Mouse (Mus musculus) forebrain, embryonic 16.5 days (tissue): ENCODE measurements around the gene Atf6. TPM values are rescaled to one million over a fixed set of nuclear protein-coding genes. Genes with fewer than 3 reads are reported as not detected.

Experiments used
- ATAC-seq: fragments of 200-750 bp; cut with Nextera tagmentation; 2 replicates; pipeline ENCODE4 v1.8.0; 2017; ENCODE audit warnings: mild to moderate bottlenecking, moderate library complexity
- H3K27ac ChIP-seq: fragments of 300-500 bp; sonication (generic); 2 replicates; pipeline ENCODE4 v1.5.1; 2014; ENCODE audit warnings: low read length, control low read depth
- H3K27me3 ChIP-seq: fragments of 300-500 bp; sonication (generic); replicated peaks from 2 replicates; pipeline ENCODE4 v1.6.1; 2014; ENCODE audit warnings: low read length; ENCODE audit not compliant: control insufficient read depth, insufficient read depth
- H3K36me3 ChIP-seq: fragments of 300-500 bp; sonication (generic); 2 replicates; pipeline ENCODE4 v1.6.1; 2014; ENCODE audit not compliant: control insufficient read depth, insufficient read depth
- H3K4me1 ChIP-seq: fragments of 300-500 bp; sonication (generic); replicated peaks from 2 replicates; pipeline ENCODE4 v1.6.1; 2014; ENCODE audit warnings: low read length; ENCODE audit not compliant: control insufficient read depth, insufficient read depth
- H3K4me2 ChIP-seq: fragments of 300-500 bp; sonication (generic); 2 replicates; pipeline ENCODE4 v1.6.1; 2014; ENCODE audit warnings: mild to moderate bottlenecking, low read length, control low read depth
- H3K4me3 ChIP-seq: fragments of 300-500 bp; sonication (generic); replicated peaks from 2 replicates; pipeline ENCODE4 v1.5.1; 2014; ENCODE audit warnings: mild to moderate bottlenecking, low read length, control low read depth
- H3K9ac ChIP-seq: fragments of 300-500 bp; sonication (generic); replicated peaks from 2 replicates; pipeline ENCODE4 v1.6.1; 2014; ENCODE audit warnings: low read depth, low read length, control low read depth
- H3K9me3 ChIP-seq: fragments of 300-500 bp; sonication (generic); 2 replicates; pipeline ENCODE4 v1.6.1; 2016; ENCODE audit warnings: low read length; ENCODE audit not compliant: control insufficient read depth
- WGBS: fragments of 180-500 bp; shearing (Covaris S2); extraction: QIAGEN DNeasy Blood & Tissue Kit; methylation state at CpG from one replicate; pipeline ENCODE4 v1.1.7; 2014; 5-methylcytosine and 5-hydroxymethylcytosine counted together
- polyA plus RNA-seq: library from polyadenylated mRNA; unstranded; fragments of >200 nt; fragmentation: Nextera tagmentation; extraction: Ambion mirVana; gene quantifications from 2 replicates; pipeline ENCODE4 v1.2.1, GENCODE M21; 2015

The Atf6 gene
- polyA plus RNA-seq, 1 experiment from 2014 or later = 7.7 TPM

DNA sequence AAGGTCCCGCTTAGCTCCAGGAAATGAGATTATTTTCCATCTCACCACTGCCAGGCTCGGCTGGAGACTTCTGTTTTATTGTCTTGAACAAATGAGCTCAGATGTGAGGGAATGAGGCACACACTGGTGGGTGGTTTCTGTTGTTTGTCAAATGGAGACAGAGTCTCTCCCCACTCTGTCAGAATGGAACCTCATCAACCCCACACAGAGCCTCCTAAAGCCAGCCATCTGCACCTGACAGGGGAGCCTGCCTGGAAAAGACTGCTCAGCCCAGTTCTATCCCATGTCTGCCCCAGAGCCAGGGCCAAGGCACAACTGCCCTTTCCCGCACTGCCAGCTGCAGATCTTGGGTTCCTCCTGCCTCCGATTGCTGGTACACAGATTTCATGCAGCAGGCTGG, 188.7 kb downstream of the Atf6 start:
- 67% methylated on average over 4 of the region's 4 CpGs for WGBS

DNA sequence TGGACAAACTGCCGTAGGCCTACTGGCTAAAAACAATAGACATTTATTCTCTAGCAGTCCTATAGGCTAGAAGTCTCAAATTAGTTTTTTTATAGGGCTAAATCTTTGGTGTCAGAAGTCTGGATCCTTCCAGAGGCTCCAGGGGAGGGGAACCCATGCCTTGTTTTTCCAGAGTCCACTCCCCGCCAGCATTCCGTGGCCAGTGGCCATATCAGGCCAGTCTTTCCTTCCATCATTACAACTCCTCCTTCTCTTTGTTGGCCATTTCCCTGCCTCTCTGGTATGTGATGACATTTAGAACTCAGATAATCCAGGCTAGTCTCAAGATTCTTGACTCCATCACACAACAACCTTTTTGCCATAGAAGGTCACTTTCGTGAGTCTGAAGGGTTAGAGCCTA, 189.9 kb downstream of the Atf6 start:
- no peak overlapping the region for H3K4me2 ChIP-seq
- 91% methylated on average over 4 of the region's 4 CpGs for WGBS
- H3K27ac ChIP-seq = no peak overlapping the region
- H3K9ac ChIP-seq = no peak overlapping the region
- ATAC-seq = no peak
- no peaks in the 10 kb centered on the region for H3K9me3 ChIP-seq
- H3K27me3 ChIP-seq = no peaks in the 10 kb centered on the region
- H3K36me3 ChIP-seq = peaks cover 2% of the 10 kb centered on the region; the same call in 1 of the 2 replicates
- 0 out of 2 replicates have a peak, but pooled peaks cover 7% of the 10 kb centered on the region for H3K4me1 ChIP-seq
- no peak overlapping the region for H3K4me3 ChIP-seq

More for the DNA sequence above, 188.7 kb downstream of the Atf6 start:
- no peaks in the 10 kb centered on the region for H3K9me3 ChIP-seq
- no peak for ATAC-seq
- H3K9ac ChIP-seq = no peak overlapping the region
- peaks cover 2% of the 10 kb centered on the region; the same call in 1 of the 2 replicates for H3K36me3 ChIP-seq
- no peak overlapping the region for H3K27ac ChIP-seq
- no peak overlapping the region for H3K4me3 ChIP-seq
- H3K4me1 ChIP-seq = 0 out of 2 replicates have a peak, but pooled peaks cover 7% of the 10 kb centered on the region
- no peaks in the 10 kb centered on the region for H3K27me3 ChIP-seq
- no peak overlapping the region for H3K4me2 ChIP-seq

DNA sequence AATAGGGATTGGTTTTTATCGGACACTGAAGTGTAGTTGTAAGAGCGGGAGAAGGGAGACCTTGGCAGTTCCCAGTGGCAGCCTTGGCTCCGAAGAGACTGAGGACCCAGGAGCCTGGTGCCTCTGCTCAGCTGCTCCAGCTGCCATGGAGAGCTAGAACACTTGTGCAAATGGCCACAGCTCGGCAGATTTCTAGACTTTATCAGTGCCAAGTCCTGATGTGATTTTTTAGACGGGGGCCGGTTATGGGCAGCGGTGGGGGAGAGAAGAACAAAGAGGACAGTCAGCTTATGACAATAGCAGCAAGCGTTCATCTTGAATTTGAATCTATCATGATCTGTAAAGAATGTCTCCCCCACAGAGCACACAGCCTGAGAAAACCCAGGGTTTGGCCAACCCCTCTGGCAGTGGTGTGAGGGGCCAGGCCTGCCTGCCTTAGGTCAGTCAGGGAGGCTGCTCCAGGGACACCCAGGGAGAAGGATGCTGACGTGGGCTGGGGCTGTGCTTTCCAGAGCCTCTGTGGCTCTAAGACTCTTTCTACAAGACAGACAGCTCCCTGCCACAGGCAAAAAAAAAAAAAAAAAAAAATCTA, 193.3 kb downstream of the Atf6 start:
- H3K4me3 ChIP-seq = no peak overlapping the region
- H3K9ac ChIP-seq = no peak overlapping the region
- no peaks in the 10 kb centered on the region for H3K9me3 ChIP-seq
- H3K27ac ChIP-seq = no peak overlapping the region
- H3K27me3 ChIP-seq = no peaks in the 10 kb centered on the region
- no peak for ATAC-seq
- WGBS = 69% methylated on average over 9 of the region's 9 CpGs
- H3K4me1 ChIP-seq = 0 out of 2 replicates have a peak, but pooled peaks cover 1% of the 10 kb centered on the region
- no peak overlapping the region for H3K4me2 ChIP-seq
- peaks cover 7% of the 10 kb centered on the region for H3K36me3 ChIP-seq

DNA sequence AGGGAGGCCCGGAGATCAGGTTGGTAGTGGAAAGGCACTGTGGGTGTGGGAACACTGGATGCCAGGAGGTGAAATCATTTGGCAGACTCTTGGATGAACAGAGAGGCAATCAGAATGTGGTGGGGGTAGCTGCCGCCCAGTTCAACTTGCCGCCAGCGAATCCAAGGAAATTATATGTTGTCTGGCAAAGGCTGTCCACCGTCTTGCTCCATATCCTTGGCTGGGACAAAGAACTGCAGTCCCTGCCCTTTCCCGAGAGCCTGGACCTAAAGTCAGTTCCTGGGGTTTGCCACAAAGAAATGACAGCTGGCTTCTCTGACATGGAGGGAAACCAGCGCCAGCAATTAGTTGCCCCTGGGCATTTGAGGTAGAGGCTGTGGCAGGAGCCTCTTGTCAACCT, 202.4 kb downstream of the Atf6 start:
- 67% methylated on average over 7 of the region's 7 CpGs for WGBS
- Histone ChIP-seq H3K27me3 (no peaks in the 10 kb centered on the region), H3K27ac (no peak overlapping the region), H3K9me3 (no peaks in the 10 kb centered on the region), H3K36me3 (peaks cover 2% of the 10 kb centered on the region), H3K4me2 (no peak overlapping the region), H3K4me3 (no peak overlapping the region), H3K4me1 (no peaks in the 10 kb centered on the region), H3K9ac (no peak overlapping the region)
- ATAC-seq = no peak

DNA sequence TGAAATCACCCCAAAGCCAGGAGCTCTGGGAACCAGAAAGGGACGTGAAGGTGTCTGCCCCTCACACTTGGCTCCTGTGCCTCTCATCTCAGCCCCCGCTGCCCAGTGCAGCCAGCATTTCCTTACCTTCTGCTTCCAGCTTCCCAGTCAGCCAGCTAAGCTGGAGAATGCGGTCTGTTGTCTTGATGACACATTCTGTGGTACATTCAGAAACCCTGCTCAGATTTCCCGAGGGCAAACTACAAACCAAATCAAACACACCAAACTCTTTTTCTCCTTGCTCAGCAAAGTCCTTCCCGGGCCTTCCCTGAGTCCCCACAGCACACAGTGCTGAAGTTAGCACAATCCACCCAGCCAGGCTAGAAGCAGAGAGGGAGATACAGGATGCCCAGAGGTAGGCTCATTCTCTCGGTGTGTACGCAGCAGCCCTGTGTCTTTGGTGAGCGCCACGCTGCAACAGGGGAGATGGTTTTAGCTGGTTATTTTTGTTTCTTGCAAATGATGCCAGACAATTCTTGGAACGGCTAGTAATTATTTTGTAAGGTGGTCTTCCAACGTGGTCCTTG, 202.9 kb downstream of the Atf6 start:
- 81% methylated on average over 11 of the region's 11 CpGs for WGBS
- no peak overlapping the region for H3K4me3 ChIP-seq
- H3K27me3 ChIP-seq = no peaks in the 10 kb centered on the region
- H3K4me2 ChIP-seq = no peak overlapping the region
- H3K9ac ChIP-seq = no peak overlapping the region
- ATAC-seq = no peak
- H3K4me1 ChIP-seq = no peaks in the 10 kb centered on the region
- H3K27ac ChIP-seq = no peak overlapping the region
- H3K36me3 ChIP-seq = peaks cover 2% of the 10 kb centered on the region
- H3K9me3 ChIP-seq = no peaks in the 10 kb centered on the region

DNA sequence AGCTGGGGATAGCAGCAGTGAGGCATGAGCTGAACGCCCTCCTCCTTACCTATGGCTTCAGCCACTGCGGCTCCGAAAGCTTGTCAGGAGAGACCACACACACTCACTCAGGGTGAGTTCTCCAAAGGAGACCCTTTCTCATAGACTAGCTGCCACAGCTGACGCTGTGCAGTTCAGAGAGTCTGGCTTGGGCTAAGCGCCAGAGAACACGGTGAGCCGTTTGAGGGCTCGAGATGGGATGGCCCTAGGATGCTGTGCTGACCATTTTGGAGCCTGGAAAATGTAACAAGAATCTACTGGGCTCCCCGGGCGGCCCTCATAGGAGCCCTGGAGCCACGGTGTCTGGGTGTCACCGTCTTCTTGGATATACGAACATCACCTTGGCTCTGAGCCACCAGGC, 208.3 kb downstream of the Atf6 start:
- WGBS = 81% methylated on average over 13 of the region's 13 CpGs
- H3K4me3 ChIP-seq = no peak overlapping the region
- no peaks in the 10 kb centered on the region for H3K27me3 ChIP-seq
- H3K9ac ChIP-seq = no peak overlapping the region
- H3K4me2 ChIP-seq = no peak overlapping the region
- H3K4me1 ChIP-seq = peaks cover 19% of the 10 kb centered on the region
- no peaks in the 10 kb centered on the region for H3K9me3 ChIP-seq
- no peak for ATAC-seq
- H3K36me3 ChIP-seq = 0 out of 2 replicates have a peak, but pooled peaks cover 2% of the 10 kb centered on the region
- H3K27ac ChIP-seq = no peak overlapping the region

DNA sequence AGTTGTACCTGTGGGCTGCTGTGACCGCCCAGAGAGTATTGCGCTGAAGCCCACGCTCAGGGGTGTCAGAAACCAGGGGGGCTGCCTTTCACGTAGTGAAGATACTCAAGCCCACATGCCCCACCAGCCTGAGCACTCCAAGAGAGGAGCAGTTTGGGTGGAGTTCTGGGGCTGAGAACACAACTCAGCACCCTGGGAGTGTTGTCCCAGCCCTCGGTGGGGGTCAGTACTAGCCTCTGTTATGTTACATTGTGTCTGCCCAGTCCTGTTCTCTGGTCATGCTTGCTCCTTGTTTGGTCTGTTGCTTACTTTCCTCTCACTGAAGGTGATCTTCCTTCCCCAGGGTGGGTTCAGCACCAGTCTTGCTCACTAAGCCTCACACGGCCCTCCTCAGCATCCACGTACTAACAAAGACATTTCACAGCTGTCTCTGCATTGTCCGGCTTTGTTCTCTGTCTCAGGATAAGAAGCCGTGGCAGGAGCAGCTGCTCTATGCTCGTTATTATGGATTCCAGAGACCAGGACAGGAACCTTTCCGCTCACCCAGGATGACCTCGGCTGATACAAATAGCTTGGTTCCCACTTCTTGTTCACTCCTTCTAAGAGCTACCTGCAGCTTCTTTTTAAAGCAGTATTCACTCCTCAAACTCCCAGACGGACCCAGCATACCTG, 209.8 kb downstream of the Atf6 start:
- ATAC-seq = no peak
- no peaks in the 10 kb centered on the region for H3K9me3 ChIP-seq
- 59% methylated on average over 13 of the region's 13 CpGs for WGBS

DNA sequence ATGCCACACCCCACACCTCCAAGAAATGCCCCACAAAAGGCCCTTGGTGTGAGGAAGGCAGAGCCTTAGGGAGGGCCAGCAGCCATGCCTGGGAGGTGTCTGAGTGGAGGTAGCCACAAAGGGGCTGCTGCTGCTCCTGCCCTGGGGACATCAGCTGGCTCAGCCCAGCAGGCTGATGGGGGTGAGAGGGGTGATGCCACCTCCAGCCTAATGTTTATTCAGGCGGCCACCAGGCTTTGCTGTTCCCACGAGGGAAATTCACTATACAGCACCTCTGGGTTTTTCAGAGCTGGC, 210.4 kb downstream of the Atf6 start:
- WGBS = 58% methylated on average over 2 of the region's 2 CpGs
- 0 out of 2 replicates have a peak, but pooled peaks have one; percentile 3 for ATAC-seq
- H3K27ac ChIP-seq = no peak overlapping the region

More for the DNA sequence above, 209.8 kb downstream of the Atf6 start:
- no peaks in the 10 kb centered on the region for H3K27me3 ChIP-seq
- peaks cover 19% of the 10 kb centered on the region for H3K4me1 ChIP-seq
- H3K4me3 ChIP-seq = no peak overlapping the region
- no peak overlapping the region for H3K27ac ChIP-seq
- no peak overlapping the region for H3K4me2 ChIP-seq
- H3K36me3 ChIP-seq = no peaks in the 10 kb centered on the region
- H3K9ac ChIP-seq = no peak overlapping the region

DNA sequence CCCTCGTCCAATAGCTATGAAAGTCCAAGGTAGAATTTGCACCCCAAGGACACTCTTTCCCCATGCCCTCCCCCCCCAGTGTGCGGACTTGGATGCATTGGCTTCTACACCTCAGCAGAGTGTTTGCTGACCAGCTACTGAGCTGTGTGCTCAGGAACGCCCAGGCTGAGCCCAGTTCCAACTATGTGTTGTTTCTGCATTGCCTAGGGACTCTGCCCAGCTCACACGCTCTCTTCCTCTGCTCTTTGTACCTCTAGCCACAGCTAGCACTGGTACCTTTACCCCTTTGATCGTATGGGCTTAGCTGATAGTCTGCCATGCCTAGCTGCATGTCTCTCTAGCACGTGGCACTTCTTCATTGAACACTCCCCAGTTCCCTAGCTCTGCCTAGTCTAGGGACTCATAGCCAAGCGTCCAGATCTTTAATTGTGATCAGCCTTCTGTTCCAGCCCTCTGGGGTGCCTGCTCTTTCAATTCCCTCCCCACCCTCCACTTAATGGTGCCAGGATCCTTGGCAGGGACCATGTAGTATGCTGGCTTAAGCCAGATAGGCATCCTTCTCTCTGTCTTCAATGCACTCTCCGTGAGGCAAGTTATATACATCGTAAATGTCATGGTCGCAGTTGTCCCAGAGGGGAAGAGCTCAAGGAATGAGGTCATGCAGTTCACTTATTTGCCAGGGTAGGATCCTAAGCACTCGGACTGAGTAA, 210.9 kb downstream of the Atf6 start:
- ATAC-seq = peak; percentile 70
- H3K27me3 ChIP-seq = no peaks in the 10 kb centered on the region
- H3K4me2 ChIP-seq = no peak overlapping the region
- H3K4me1 ChIP-seq = peaks cover 19% of the 10 kb centered on the region
- H3K36me3 ChIP-seq = no peaks in the 10 kb centered on the region
- H3K9ac ChIP-seq = no peak overlapping the region
- WGBS = 66% methylated on average over 11 of the region's 11 CpGs
- no peak overlapping the region for H3K4me3 ChIP-seq
- H3K9me3 ChIP-seq = no peaks in the 10 kb centered on the region
- 0 out of 2 replicates have a peak overlapping the region, but pooled peaks have one; percentile 1 for H3K27ac ChIP-seq

More for the DNA sequence above, 210.4 kb downstream of the Atf6 start:
- H3K36me3 ChIP-seq = no peaks in the 10 kb centered on the region
- no peak overlapping the region for H3K4me3 ChIP-seq
- H3K4me2 ChIP-seq = no peak overlapping the region
- H3K4me1 ChIP-seq = peaks cover 19% of the 10 kb centered on the region
- no peaks in the 10 kb centered on the region for H3K9me3 ChIP-seq
- H3K9ac ChIP-seq = no peak overlapping the region
- H3K27me3 ChIP-seq = no peaks in the 10 kb centered on the region
